Mouse (Mus musculus) heart, embryonic 14.5 days (tissue): Measurements from ENCODE around the gene Olfr1249. TPM values are rescaled to one million over a fixed set of nuclear protein-coding genes. Genes with fewer than 3 reads are reported as not detected.
"Not testable (repeated sequence)": the region's sequence is repeated elsewhere in the genome, so short reads cannot be mapped to it uniquely, and the experiment has no call there.

Experiments used
- ATAC-seq: fragments of 200-750 bp; cut with Nextera tagmentation; 2 replicates; pipeline ENCODE4 v1.8.0; 2017; ENCODE audit warnings: low read depth, moderate TSS enrichment; ENCODE audit not compliant: insufficient number of reproducible peaks, insufficient read depth, low FRiP score
- H3K27ac ChIP-seq, 2 experiments: fragments of 200-500 bp in 1 of 2; fragments of 300-500 bp in 1 of 2; sonication (generic) in 1 of 2; replicated peaks in 1 of 2; 2 replicates each; pipeline ENCODE4 v1.5.1; 2012 to 2014; ENCODE audit warnings: low read depth in 2 of 2, low read length in 2 of 2, control low read depth in 1 of 2, mild to moderate bottlenecking in 1 of 2, mixed read lengths in 1 of 2; ENCODE audit not compliant: control insufficient read depth in 1 of 2, insufficient read depth in 1 of 2
- H3K27me3 ChIP-seq: fragments of 300-500 bp; sonication (generic); 2 replicates; pipeline ENCODE4 v1.6.1; 2014; ENCODE audit warnings: mild to moderate bottlenecking, low read length, control low read depth; ENCODE audit not compliant: control insufficient read depth, insufficient read depth
- H3K36me3 ChIP-seq: fragments of 300-500 bp; sonication (generic); 2 replicates; pipeline ENCODE4 v1.6.1; 2014; ENCODE audit warnings: mild to moderate bottlenecking, control low read depth, low read length, mixed read lengths; ENCODE audit not compliant: control insufficient read depth, insufficient read depth
- H3K4me1 ChIP-seq, 2 experiments: fragments of 200-500 bp in 1 of 2; fragments of 300-500 bp in 1 of 2; sonication (generic) in 1 of 2; 2 replicates each; pipeline ENCODE4 v1.6.1; 2012 to 2014; ENCODE audit warnings: low read length in 2 of 2, control low read depth in 1 of 2, mixed read lengths in 1 of 2; ENCODE audit not compliant: control insufficient read depth in 2 of 2, insufficient read depth in 2 of 2
- H3K4me2 ChIP-seq: fragments of 300-500 bp; sonication (generic); 2 replicates; pipeline ENCODE4 v1.6.1; 2014; ENCODE audit warnings: mild to moderate bottlenecking, low read length
- H3K4me3 ChIP-seq, 2 experiments: fragments of 200-500 bp in 1 of 2; fragments of 300-500 bp in 1 of 2; sonication (generic) in 1 of 2; 2 replicates each; pipeline ENCODE4 v1.5.1; 2012 to 2014; ENCODE audit warnings: low read length in 2 of 2, mild to moderate bottlenecking in 2 of 2, control low read depth in 1 of 2, low read depth in 1 of 2, moderate library complexity in 1 of 2; ENCODE audit not compliant: control insufficient read depth in 1 of 2, insufficient read depth in 1 of 2
- H3K9ac ChIP-seq: fragments of 300-500 bp; sonication (generic); 2 replicates; pipeline ENCODE4 v1.6.1; 2014; ENCODE audit warnings: mild to moderate bottlenecking, low read length
- H3K9me3 ChIP-seq: fragments of 300-500 bp; sonication (generic); 2 replicates; pipeline ENCODE4 v1.6.1; 2016; ENCODE audit warnings: low read length, control low read depth; ENCODE audit not compliant: control insufficient read depth
- WGBS: fragments of 180-500 bp; shearing (Covaris S2); extraction: QIAGEN DNeasy Blood & Tissue Kit; methylation state at CpG from one replicate; pipeline ENCODE4 v1.1.7; 2014; 5-methylcytosine and 5-hydroxymethylcytosine counted together
- polyA plus RNA-seq: library from polyadenylated mRNA; unstranded; fragments of >200 nt; fragmentation: Nextera tagmentation; extraction: Ambion mirVana; gene quantifications from 2 replicates; pipeline ENCODE4 v1.2.1, GENCODE M21; 2014

Olfr1249 gene
- not detected in 2 replicates for polyA plus RNA-seq

DNA sequence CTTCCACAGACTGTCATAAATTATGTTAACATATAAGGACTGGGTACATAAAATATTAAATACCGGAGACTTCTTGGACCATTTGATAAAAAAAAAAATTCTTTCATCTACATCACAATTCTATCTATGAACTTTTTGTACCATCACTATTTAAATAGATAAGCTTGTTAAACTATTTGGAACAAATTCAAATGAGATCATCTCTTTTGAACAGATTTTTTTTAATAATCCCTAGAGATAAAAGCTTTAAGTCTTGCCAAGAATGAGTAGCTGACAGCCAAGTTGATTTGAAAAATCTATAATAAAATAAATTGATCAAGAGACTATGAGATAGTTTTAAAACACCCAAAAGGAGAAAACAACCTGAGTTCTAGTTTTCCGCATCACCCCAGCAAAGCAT lies at the start of gene Olfr1249:
Gene Olfr1249, minus strand, starts transcription at position 101 of the 400 bp plus-strand sequence.
- 81% methylated on average over 2 of the region's 2 CpGs for WGBS
- Histone ChIP-seq H3K4me3 (no peak within 1 kb of the TSS), H3K4me2 (no peak within 1 kb of the TSS), H3K9ac (no peak within 1 kb of the TSS), H3K9me3 (no peaks in the 10 kb centered on the region), H3K27ac (no peak within 1 kb of the TSS), H3K4me1 (no peaks in the 10 kb centered on the region), H3K27me3 (no peaks in the 10 kb centered on the region), H3K36me3 (no peaks in the 10 kb centered on the region)
- ATAC-seq = no peak

DNA sequence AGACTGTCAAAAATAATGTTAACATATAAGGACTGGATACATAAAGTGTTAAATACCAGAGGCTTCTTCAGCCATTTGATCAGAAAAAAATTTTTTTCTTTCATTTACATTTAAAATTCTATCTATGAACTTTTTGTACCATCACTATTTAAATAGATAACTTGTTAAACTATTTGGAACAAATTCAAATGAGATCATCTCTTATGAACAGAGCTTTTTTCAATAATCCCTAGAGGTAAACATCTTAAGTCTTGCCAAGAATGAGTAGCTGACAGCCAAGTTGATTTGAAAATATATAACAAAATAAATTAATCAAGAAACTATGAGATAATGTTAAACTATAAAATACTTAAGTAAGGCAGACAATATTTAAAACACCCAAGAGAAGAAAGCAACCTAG lies 37.1 kb upstream of the Olfr1249 start, which contains the start of gene Olfr1251:
Gene Olfr1251, minus strand, starts transcription at position 101 of the 400 bp plus-strand sequence.
- Histone ChIP-seq H3K27me3 (no peaks in the 10 kb centered on the region), H3K9me3 (no peaks in the 10 kb centered on the region), H3K4me1 (no peaks in the 10 kb centered on the region), H3K4me3 (no peak within 1 kb of the TSS), H3K9ac (no peak within 1 kb of the TSS), H3K27ac (no peak within 1 kb of the TSS), H3K36me3 (no peaks in the 10 kb centered on the region), H3K4me2 (no peak within 1 kb of the TSS)
- no peak for ATAC-seq

DNA sequence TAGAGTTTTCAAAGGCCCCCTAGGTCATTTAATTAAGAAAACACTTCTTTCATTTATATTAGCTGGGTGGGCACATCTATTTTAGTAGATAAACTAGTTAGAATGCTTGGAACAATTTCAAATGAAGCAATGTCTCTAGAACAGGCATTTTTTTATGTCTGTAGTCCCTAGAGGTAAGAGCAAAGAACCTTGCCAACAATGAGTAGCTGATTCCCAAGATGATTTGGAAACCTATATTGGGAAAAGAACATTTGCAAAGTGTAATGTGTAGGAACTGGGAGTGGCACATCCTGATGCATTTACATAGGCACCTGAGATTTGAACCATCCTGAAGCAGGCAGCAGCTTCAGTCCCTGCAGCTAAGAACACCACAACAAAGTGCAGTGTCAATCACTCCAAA lies 26.6 kb upstream of the Olfr1249 start, which contains the start of gene Olfr1250:
Gene Olfr1250, minus strand, starts transcription at position 101 of the 400 bp plus-strand sequence.
- no peak within 1 kb of the TSS for H3K4me2 ChIP-seq
- no peaks in the 10 kb centered on the region for H3K4me1 ChIP-seq
- H3K9ac ChIP-seq = no peak within 1 kb of the TSS
- H3K4me3 ChIP-seq = no peak within 1 kb of the TSS
- no peak for ATAC-seq
- no peak within 1 kb of the TSS for H3K27ac ChIP-seq
- no peaks in the 10 kb centered on the region for H3K27me3 ChIP-seq
- no peaks in the 10 kb centered on the region for H3K9me3 ChIP-seq
- H3K36me3 ChIP-seq = no peaks in the 10 kb centered on the region

DNA sequence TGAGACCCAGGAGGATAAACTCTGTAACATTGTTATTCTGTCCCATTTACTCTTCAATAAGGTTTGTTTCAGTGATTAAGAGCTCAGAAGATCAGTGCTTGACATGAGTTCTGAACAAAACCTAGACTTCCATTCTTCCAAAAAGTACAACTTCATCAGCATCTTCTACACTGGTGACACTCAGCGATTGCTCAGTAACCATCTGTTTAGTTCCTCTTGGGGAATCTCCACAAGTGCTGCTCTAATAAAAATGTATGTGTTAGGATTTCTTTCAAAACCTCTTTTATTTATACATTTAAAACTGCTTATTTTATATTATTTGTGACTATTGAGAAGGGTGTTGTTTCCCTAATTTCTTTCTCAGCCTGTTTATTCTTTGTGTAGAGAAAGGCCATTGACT lies 16.6 kb downstream of the Olfr1249 start, which contains the start of gene Olfr1248:
Gene Olfr1248, minus strand, starts transcription at position 101 of the 400 bp plus-strand sequence.
- not testable (repeated sequence) for ATAC-seq, H3K9me3 ChIP-seq, H3K4me1 ChIP-seq, H3K36me3 ChIP-seq, H3K4me2 ChIP-seq, H3K27me3 ChIP-seq, H3K4me3 ChIP-seq, H3K9ac ChIP-seq, H3K27ac ChIP-seq
- 84% methylated on average over 1 of the region's 1 CpGs for WGBS

DNA sequence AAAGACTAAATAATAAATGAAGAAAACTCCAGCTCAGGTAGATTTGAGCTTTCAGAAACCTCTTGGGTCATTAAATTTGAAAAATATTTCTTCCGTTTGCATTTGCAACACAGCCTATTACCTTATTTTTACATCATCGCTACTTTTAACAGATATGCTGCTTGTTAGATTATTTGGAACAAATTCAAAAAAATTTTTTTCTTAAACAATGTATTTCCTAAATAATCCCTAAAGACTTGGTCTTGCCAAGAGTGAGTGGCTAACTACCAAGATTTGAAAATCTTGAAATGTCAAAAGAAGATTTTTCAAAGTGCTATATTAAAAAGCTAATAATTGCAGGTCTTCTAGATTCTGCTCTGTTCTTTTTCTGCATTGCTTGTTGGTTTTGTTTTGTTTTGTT lies 20.8 kb downstream of the Olfr1249 start, which contains the start of gene Olfr1247:
Gene Olfr1247, minus strand, starts transcription at position 101 of the 400 bp plus-strand sequence.
- ATAC-seq = no peak
- no peak within 1 kb of the TSS for H3K4me3 ChIP-seq
- WGBS = 85% methylated on average over 2 of the region's 2 CpGs
- H3K27me3 ChIP-seq = no peaks in the 10 kb centered on the region
- H3K4me1 ChIP-seq = no peaks in the 10 kb centered on the region
- H3K9me3 ChIP-seq = no peaks in the 10 kb centered on the region
- H3K4me2 ChIP-seq = no peak within 1 kb of the TSS
- no peak within 1 kb of the TSS for H3K27ac ChIP-seq
- no peak within 1 kb of the TSS for H3K9ac ChIP-seq
- no peaks in the 10 kb centered on the region for H3K36me3 ChIP-seq

DNA sequence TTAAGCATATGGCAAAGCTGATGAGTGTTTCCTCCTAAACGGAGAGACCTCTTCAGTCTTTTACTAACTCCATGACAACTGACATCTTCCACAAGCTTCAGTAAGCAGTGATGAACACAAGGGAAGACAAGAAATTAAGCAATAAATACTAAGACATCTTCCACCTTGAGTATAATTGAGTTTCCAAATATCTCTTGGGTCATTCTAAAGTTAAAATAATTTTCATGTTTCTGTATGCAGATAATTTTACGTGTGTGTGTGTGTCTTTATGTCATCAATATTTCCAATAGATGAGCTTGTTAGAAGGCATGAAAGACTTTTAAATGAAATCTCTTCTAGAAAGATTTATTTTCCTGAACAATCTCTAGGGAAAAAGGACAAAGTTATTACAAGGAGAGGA lies 41.7 kb downstream of the Olfr1249 start, which contains the start of gene Olfr1246:
Gene Olfr1246, minus strand, starts transcription at position 101 of the 400 bp plus-strand sequence.
- 62% methylated on average over 2 of the region's 2 CpGs for WGBS
- no peak within 1 kb of the TSS for H3K27ac ChIP-seq
- H3K4me2 ChIP-seq = no peak within 1 kb of the TSS
- no peaks in the 10 kb centered on the region for H3K9me3 ChIP-seq
- no peak within 1 kb of the TSS for H3K9ac ChIP-seq
- H3K4me3 ChIP-seq = no peak within 1 kb of the TSS
- no peak for ATAC-seq
- no peaks in the 10 kb centered on the region for H3K27me3 ChIP-seq
- H3K4me1 ChIP-seq = no peaks in the 10 kb centered on the region
- no peaks in the 10 kb centered on the region for H3K36me3 ChIP-seq

Other genes starting within 250 kb of the Olfr1249 start
- not detected in 2 replicates for gene Olfr1238, start 225.3 kb downstream of the Olfr1249 start, polyA plus RNA-seq
- not detected in 2 replicates for gene Olfr1239, start 214.6 kb downstream of the Olfr1249 start, polyA plus RNA-seq
- gene Olfr1240, start 192.0 kb downstream of the Olfr1249 start, polyA plus RNA-seq = not detected in 2 replicates
- not detected in 2 replicates for gene Olfr1241, start 147.9 kb downstream of the Olfr1249 start, polyA plus RNA-seq
- gene Olfr1242, start 136.6 kb downstream of the Olfr1249 start, polyA plus RNA-seq = not detected in 2 replicates
- not detected in 2 replicates for gene Olfr1243, start 103.5 kb downstream of the Olfr1249 start, polyA plus RNA-seq
- gene Olfr1245, start 56.5 kb downstream of the Olfr1249 start, polyA plus RNA-seq = not detected in 2 replicates
- gene Olfr1246, start 41.8 kb downstream of the Olfr1249 start, polyA plus RNA-seq = not detected in 2 replicates
- not detected in 2 replicates for gene Olfr1247, start 20.9 kb downstream of the Olfr1249 start, polyA plus RNA-seq
- gene Olfr1248, start 16.7 kb downstream of the Olfr1249 start, polyA plus RNA-seq = not detected in 2 replicates
- not detected in 2 replicates for gene Olfr1250, start 26.5 kb upstream of the Olfr1249 start, polyA plus RNA-seq
- gene Olfr1251, start 37.0 kb upstream of the Olfr1249 start, polyA plus RNA-seq = not detected in 2 replicates
- gene Olfr1252, start 90.0 kb upstream of the Olfr1249 start, polyA plus RNA-seq = not detected in 2 replicates
- gene Olfr1253, start 122.1 kb upstream of the Olfr1249 start, polyA plus RNA-seq = not detected in 2 replicates
- gene Olfr1254, start 158.6 kb upstream of the Olfr1249 start, polyA plus RNA-seq = not detected in 2 replicates
- gene Olfr1255, start 177.1 kb upstream of the Olfr1249 start, polyA plus RNA-seq = not detected in 2 replicates
- gene Olfr1256, start 206.6 kb upstream of the Olfr1249 start, polyA plus RNA-seq = not detected in 2 replicates
- gene Olfr48, start 213.2 kb upstream of the Olfr1249 start, polyA plus RNA-seq = not detected in 2 replicates
- not detected in 2 replicates for gene Olfr1257, start 243.5 kb upstream of the Olfr1249 start, polyA plus RNA-seq